Mouse (Mus musculus) small intestine, adult 10 weeks (tissue): Measurements from ENCODE around the gene Olfr381. TPM values are rescaled to one million over a fixed set of nuclear protein-coding genes. Genes with fewer than 3 reads are reported as not detected.

Experiments
- polyA plus RNA-seq: library from polyadenylated mRNA; stranded (reverse); fragments of 350-450 nt; fragmentation: Illumina TruSeq; extraction: RNeasy Lipid Tissue Mini Kit (QIAGEN cat#74804); gene quantifications from one replicate; pipeline ENCODE4 v1.2.3, GENCODE M21; 2014; ENCODE audit warnings: low replicate concordance

Gene Olfr381
- polyA plus RNA-seq: not detected

DNA sequence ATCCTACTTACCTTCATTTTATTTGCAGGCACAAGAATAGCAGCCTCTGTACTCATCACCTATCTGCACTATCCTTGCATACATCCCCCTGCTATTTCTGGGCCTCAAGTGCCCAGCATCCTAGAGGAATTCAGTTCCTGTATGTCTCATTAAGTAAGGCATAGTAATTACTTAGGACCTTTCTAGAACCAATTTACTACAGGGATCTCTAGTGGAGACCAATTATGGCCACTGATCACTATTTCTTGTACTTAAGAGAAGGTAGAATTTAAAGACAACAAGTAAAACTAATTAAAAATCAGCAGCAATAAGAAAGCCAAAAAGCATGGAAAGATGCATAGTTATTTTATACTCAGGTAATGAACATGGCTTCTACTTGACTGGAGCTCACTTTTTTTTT lies at the start of gene Olfr381:
Olfr381 (minus strand) TSS at position 101 of the 400 bp plus-strand sequence.

DNA sequence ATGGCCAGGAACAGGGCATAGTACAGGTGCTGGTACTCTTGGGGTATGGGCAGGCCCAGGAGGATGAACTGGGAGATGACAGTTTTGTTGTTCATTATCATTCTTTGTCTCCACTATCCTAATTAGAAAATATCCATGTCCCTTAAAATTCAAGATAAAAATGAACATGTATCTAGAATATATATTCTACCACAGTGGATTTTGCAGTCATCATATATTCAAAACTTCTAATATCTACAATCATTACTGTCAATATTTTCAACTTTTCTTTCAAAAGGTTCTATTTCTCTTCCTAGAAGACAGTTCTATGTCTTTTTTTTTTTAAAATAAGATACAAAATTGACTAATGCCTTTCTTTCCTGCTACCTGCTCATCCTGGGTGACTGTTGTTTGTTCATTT lies 25.7 kb upstream of the Olfr381 start, which contains the start of gene Olfr382:
Olfr382 (minus strand) TSS at position 101 of the 400 bp plus-strand sequence.

DNA sequence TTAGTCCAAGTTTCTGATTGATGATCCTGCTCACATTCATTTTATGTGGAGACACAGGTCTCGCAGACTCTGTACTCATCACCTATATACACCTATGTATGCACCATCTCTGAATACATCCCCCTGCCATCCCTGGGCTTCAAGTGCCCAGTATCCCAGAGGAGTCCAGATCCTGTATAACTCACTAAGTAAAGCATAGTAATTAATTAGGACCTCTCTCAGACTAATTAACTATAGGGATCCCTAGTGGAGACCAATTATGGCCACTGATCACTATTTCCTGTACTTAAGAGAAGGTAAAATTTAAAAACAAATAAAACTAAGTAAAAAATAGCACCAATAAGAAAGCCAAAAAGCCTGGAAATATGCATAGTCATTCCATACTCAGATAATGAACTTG lies 34.0 kb downstream of the Olfr381 start, which contains the start of gene Olfr380:
Olfr380 (minus strand) TSS at position 101 of the 400 bp plus-strand sequence.

Other genes starting within 250 kb of the Olfr381 start
- gene Trpv3, start 224.2 kb downstream of the Olfr381 start, polyA plus RNA-seq: 0.33 TPM
- gene Aspa, start 162.0 kb downstream of the Olfr381 start, polyA plus RNA-seq: 438 TPM
- not detected for gene Gm49340, start 161.9 kb downstream of the Olfr381 start, polyA plus RNA-seq
- gene Spata22, start 161.9 kb downstream of the Olfr381 start, polyA plus RNA-seq: 1.3 TPM
- gene Olfr20, start 140.8 kb downstream of the Olfr381 start, polyA plus RNA-seq: not detected
- gene Olfr376, start 120.4 kb downstream of the Olfr381 start, polyA plus RNA-seq: not detected
- not detected for gene Olfr1, start 92.0 kb downstream of the Olfr381 start, polyA plus RNA-seq
- gene Olfr378, start 63.1 kb downstream of the Olfr381 start, polyA plus RNA-seq: not detected
- gene Olfr380, start 34.1 kb downstream of the Olfr381 start, polyA plus RNA-seq: not detected
- not detected for gene Olfr382, start 25.6 kb upstream of the Olfr381 start, polyA plus RNA-seq
- gene Olfr385, start 101.4 kb upstream of the Olfr381 start, polyA plus RNA-seq: not detected
- not detected for gene Olfr384, start 107.0 kb upstream of the Olfr381 start, polyA plus RNA-seq
- not detected for gene Zfp735, start 197.2 kb upstream of the Olfr381 start, polyA plus RNA-seq